Mouse (Mus musculus) bone marrow, adult 2 months (tissue): ENCODE results near the gene Rftn1.
A peak's percentile ranks its signal among the peaks of the same experiment; 100 is the strongest.

Source experiments
- CTCF ChIP-seq: fragments of 200-500 bp; IDR thresholded peaks from 2 replicates; pipeline ENCODE4 v1.5.1; 2011; ENCODE audit warnings: low read length, control low read depth; ENCODE audit not compliant: control insufficient read depth, insufficient read depth
- POLR2A ChIP-seq: fragments of 200-500 bp; IDR thresholded peaks from 2 replicates; pipeline ENCODE4 v1.6.1; 2011; ENCODE audit warnings: low read depth, mild to moderate bottlenecking, control low read depth, low read length, borderline replicate concordance; ENCODE audit not compliant: control insufficient read depth

- TF ChIP-seq CTCF (peak; percentile 11; the same call in 1 of the 2 replicates), POLR2A (no peak)
These were observed 54.4 kb downstream of the Rftn1 start for GRCm38 (mm10) chr17:50136060-50136459.
